Mouse (Mus musculus) heart, embryonic 11.5 days (tissue): Measurements from ENCODE around the gene Ppp6r2. TPM values are rescaled to one million over a fixed set of nuclear protein-coding genes. Genes with fewer than 3 reads are reported as not detected.

Source experiments
- ATAC-seq: fragments of 200-750 bp; cut with Nextera tagmentation; replicated peaks from 2 replicates; pipeline ENCODE4 v1.8.0; 2017; ENCODE audit warnings: moderate library complexity; ENCODE audit not compliant: insufficient number of reproducible peaks, low FRiP score, low TSS enrichment
- H3K27ac ChIP-seq: fragments of 300-500 bp; sonication (generic); 2 replicates; pipeline ENCODE4 v1.5.1; 2014; ENCODE audit warnings: mild to moderate bottlenecking, low read depth, low read length
- H3K27me3 ChIP-seq: fragments of 300-500 bp; sonication (generic); 2 replicates; pipeline ENCODE4 v1.6.1; 2014; ENCODE audit warnings: mild to moderate bottlenecking, low read length, mixed read lengths; ENCODE audit not compliant: control insufficient read depth, insufficient read depth
- H3K36me3 ChIP-seq: fragments of 300-500 bp; sonication (generic); 2 replicates; pipeline ENCODE4 v1.6.1; 2014; ENCODE audit warnings: mild to moderate bottlenecking, low read length, moderate library complexity, mixed read lengths; ENCODE audit not compliant: control insufficient read depth, insufficient read depth
- H3K4me1 ChIP-seq: fragments of 300-500 bp; sonication (generic); 2 replicates; pipeline ENCODE4 v1.6.1; 2014; ENCODE audit warnings: low read length; ENCODE audit not compliant: control insufficient read depth, insufficient read depth
- H3K4me2 ChIP-seq: fragments of 300-500 bp; sonication (generic); 2 replicates; pipeline ENCODE4 v1.6.1; 2014; ENCODE audit warnings: mild to moderate bottlenecking, moderate library complexity
- H3K4me3 ChIP-seq: fragments of 300-500 bp; sonication (generic); 2 replicates; pipeline ENCODE4 v1.5.1; 2014; ENCODE audit warnings: low read depth, low read length
- H3K9ac ChIP-seq: fragments of 300-500 bp; sonication (generic); 2 replicates; pipeline ENCODE4 v1.6.1; 2014; ENCODE audit warnings: mild to moderate bottlenecking, low read depth, low read length, moderate library complexity
- H3K9me3 ChIP-seq: fragments of 300-500 bp; sonication (generic); replicated peaks from 2 replicates; pipeline ENCODE4 v1.6.1; 2016; ENCODE audit warnings: low read length; ENCODE audit not compliant: control insufficient read depth
- WGBS: fragments of 180-500 bp; shearing (Covaris S2); extraction: QIAGEN DNeasy Blood & Tissue Kit; methylation state at CpG from one replicate; pipeline ENCODE4 v1.1.7; 2014; ENCODE audit not compliant: insufficient replicate concordance; 5-methylcytosine and 5-hydroxymethylcytosine counted together
- polyA plus RNA-seq: library from polyadenylated mRNA; unstranded; fragments of >200 nt; fragmentation: Nextera tagmentation; extraction: Ambion mirVana; gene quantifications from 2 replicates; pipeline ENCODE4 v1.2.1, GENCODE M21; 2014

Gene Ppp6r2
- polyA plus RNA-seq, 1 experiment from 2014 or later, result 23.5 TPM

GRCm38 (mm10) chr15:89249063-89249462 is 37.7 kb downstream of the Ppp6r2 start:
- Histone ChIP-seq H3K9ac (no peak overlapping the region), H3K36me3 (0 out of 2 replicates have a peak, but pooled peaks cover 5% of the 10 kb centered on the region), H3K9me3 (no peaks in the 10 kb centered on the region), H3K27ac (no peak overlapping the region), H3K4me1 (no peaks in the 10 kb centered on the region), H3K27me3 (no peaks in the 10 kb centered on the region), H3K4me2 (no peak overlapping the region), H3K4me3 (no peak overlapping the region)
- WGBS, result 86% methylated on average over 6 of the region's 6 CpGs
- no peak for ATAC-seq

GRCm38 (mm10) chr15:89255330-89255729 is 44.0 kb downstream of the Ppp6r2 start:
- WGBS, result 80% methylated on average over 4 of the region's 4 CpGs
- Histone ChIP-seq H3K27ac (no peak overlapping the region), H3K4me3 (no peak overlapping the region), H3K4me1 (no peaks in the 10 kb centered on the region), H3K4me2 (no peak overlapping the region), H3K9ac (no peak overlapping the region), H3K27me3 (no peaks in the 10 kb centered on the region), H3K36me3 (0 out of 2 replicates have a peak, but pooled peaks cover 3% of the 10 kb centered on the region), H3K9me3 (no peaks in the 10 kb centered on the region)
- ATAC-seq, result no peak

- Histone ChIP-seq H3K27ac (no peak overlapping the region), H3K4me3 (no peak overlapping the region), H3K36me3 (peaks cover 3% of the 10 kb centered on the region), H3K4me1 (no peaks in the 10 kb centered on the region), H3K9me3 (no peaks in the 10 kb centered on the region), H3K27me3 (no peaks in the 10 kb centered on the region), H3K9ac (no peak overlapping the region), H3K4me2 (no peak overlapping the region)
- 88% methylated on average over 5 of the region's 5 CpGs for WGBS
- no peak for ATAC-seq
Observed at GRCm38 (mm10) chr15:89258997-89259396, 47.6 kb downstream of the Ppp6r2 start.

GRCm38 (mm10) chr15:89264485-89264884 is 53.1 kb downstream of the Ppp6r2 start:
- no peaks in the 10 kb centered on the region for H3K27me3 ChIP-seq
- H3K9me3 ChIP-seq, result no peaks in the 10 kb centered on the region
- 66% methylated on average over 5 of the region's 5 CpGs for WGBS
- H3K4me3 ChIP-seq, result no peak overlapping the region
- H3K36me3 ChIP-seq, result peaks cover 3% of the 10 kb centered on the region
- no peak overlapping the region for H3K27ac ChIP-seq
- H3K4me1 ChIP-seq, result no peaks in the 10 kb centered on the region
- no peak overlapping the region for H3K4me2 ChIP-seq
- H3K9ac ChIP-seq, result no peak overlapping the region
- ATAC-seq, result no peak

- WGBS, result 85% methylated on average over 3 of the region's 3 CpGs
- H3K4me3 ChIP-seq, result no peak overlapping the region
- H3K36me3 ChIP-seq, result peaks cover 10% of the 10 kb centered on the region
Observed at GRCm38 (mm10) chr15:89275497-89275896, 64.1 kb downstream of the Ppp6r2 start.

GRCm38 (mm10) chr15:89277366-89277765 is 66.0 kb downstream of the Ppp6r2 start:
- no peak overlapping the region for H3K4me2 ChIP-seq
- no peak overlapping the region for H3K4me3 ChIP-seq
- no peaks in the 10 kb centered on the region for H3K27me3 ChIP-seq
- no peaks in the 10 kb centered on the region for H3K9me3 ChIP-seq
- H3K9ac ChIP-seq, result no peak overlapping the region
- WGBS, result 87% methylated on average over 4 of the region's 4 CpGs
- peaks cover 14% of the 10 kb centered on the region for H3K36me3 ChIP-seq
- H3K4me1 ChIP-seq, result no peaks in the 10 kb centered on the region
- H3K27ac ChIP-seq, result no peak overlapping the region
- ATAC-seq, result no peak

More at GRCm38 (mm10) chr15:89275497-89275896, 64.1 kb downstream of the Ppp6r2 start:
- H3K27ac ChIP-seq, result no peak overlapping the region
- no peaks in the 10 kb centered on the region for H3K27me3 ChIP-seq
- ATAC-seq, result no peak
- H3K4me2 ChIP-seq, result no peak overlapping the region
- H3K4me1 ChIP-seq, result no peaks in the 10 kb centered on the region
- H3K9me3 ChIP-seq, result no peaks in the 10 kb centered on the region
- no peak overlapping the region for H3K9ac ChIP-seq

- 80% methylated on average over 6 of the region's 6 CpGs for WGBS
- peaks cover 16% of the 10 kb centered on the region for H3K36me3 ChIP-seq
- no peaks in the 10 kb centered on the region for H3K27me3 ChIP-seq
Observed at GRCm38 (mm10) chr15:89282546-89282945, 71.2 kb downstream of the Ppp6r2 start.

GRCm38 (mm10) chr15:89284094-89284493 is 72.7 kb downstream of the Ppp6r2 start:
- Histone ChIP-seq H3K9ac (no peak overlapping the region), H3K4me3 (no peak overlapping the region), H3K4me1 (no peaks in the 10 kb centered on the region), H3K27me3 (no peaks in the 10 kb centered on the region), H3K4me2 (no peak overlapping the region), H3K36me3 (peaks cover 24% of the 10 kb centered on the region), H3K27ac (no peak overlapping the region), H3K9me3 (no peaks in the 10 kb centered on the region)
- whole genome bisulfite sequencing, result 79% methylated on average over 2 of the region's 2 CpGs
- no peak for ATAC-seq

More at GRCm38 (mm10) chr15:89282546-89282945, 71.2 kb downstream of the Ppp6r2 start:
- no peak for ATAC-seq
- H3K9ac ChIP-seq, result no peak overlapping the region
- H3K4me2 ChIP-seq, result no peak overlapping the region
- H3K4me3 ChIP-seq, result no peak overlapping the region
- H3K9me3 ChIP-seq, result no peaks in the 10 kb centered on the region
- H3K4me1 ChIP-seq, result no peaks in the 10 kb centered on the region
- H3K27ac ChIP-seq, result no peak overlapping the region

- no peaks in the 10 kb centered on the region for H3K27me3 ChIP-seq
- no peaks in the 10 kb centered on the region for H3K9me3 ChIP-seq
- H3K9ac ChIP-seq, result no peak overlapping the region
- no peaks in the 10 kb centered on the region for H3K4me1 ChIP-seq
- peaks cover 29% of the 10 kb centered on the region for H3K36me3 ChIP-seq
- H3K4me3 ChIP-seq, result no peak overlapping the region
- no peak overlapping the region for H3K4me2 ChIP-seq
- no peak overlapping the region for H3K27ac ChIP-seq
- ATAC-seq, result no peak
Observed at GRCm38 (mm10) chr15:89285004-89285403, 73.7 kb downstream of the Ppp6r2 start.
